Mouse (Mus musculus) neural tube, embryonic 12.5 days (tissue): ENCODE measurements around the gene Syce2. TPM values are rescaled to one million over a fixed set of nuclear protein-coding genes. Genes with fewer than 3 reads are reported as not detected.

ENCODE experiments used
- ATAC-seq: fragments of 200-750 bp; cut with Nextera tagmentation; 2 replicates; pipeline ENCODE4 v1.8.0; 2017; ENCODE audit warnings: low read depth, mild to moderate bottlenecking, moderate TSS enrichment, moderate library complexity; ENCODE audit not compliant: low FRiP score
- H3K27ac ChIP-seq: fragments of 300-500 bp; sonication (generic); 2 replicates; pipeline ENCODE4 v1.5.1; 2016
- H3K27me3 ChIP-seq: fragments of 300-500 bp; sonication (generic); replicated peaks from 2 replicates; pipeline ENCODE4 v1.6.1; 2016; ENCODE audit warnings: mild to moderate bottlenecking
- H3K36me3 ChIP-seq: fragments of 300-500 bp; sonication (generic); 2 replicates; pipeline ENCODE4 v1.6.1; 2016; ENCODE audit warnings: mild to moderate bottlenecking
- H3K4me1 ChIP-seq: fragments of 300-500 bp; sonication (generic); 2 replicates; pipeline ENCODE4 v1.6.1; 2016
- H3K4me2 ChIP-seq: fragments of 300-500 bp; sonication (generic); replicated peaks from 2 replicates; pipeline ENCODE4 v1.6.1; 2016; ENCODE audit warnings: mild to moderate bottlenecking
- H3K4me3 ChIP-seq: fragments of 300-500 bp; sonication (generic); 2 replicates; pipeline ENCODE4 v1.5.1; 2016
- H3K9ac ChIP-seq: fragments of 300-500 bp; sonication (generic); 2 replicates; pipeline ENCODE4 v1.6.1; 2016; ENCODE audit warnings: mild to moderate bottlenecking
- H3K9me3 ChIP-seq: fragments of 300-500 bp; sonication (generic); 2 replicates; pipeline ENCODE4 v1.6.1; 2016; ENCODE audit warnings: mild to moderate bottlenecking
- WGBS: fragments of 180-500 bp; shearing (Covaris S2); methylation state at CpG from one replicate; pipeline ENCODE4 v1.1.7; 2016; 5-methylcytosine and 5-hydroxymethylcytosine counted together
- polyA plus RNA-seq: library from polyadenylated mRNA; unstranded; fragments of >200 nt; fragmentation: Nextera tagmentation; extraction: Ambion mirVana; gene quantifications from 2 replicates; pipeline ENCODE4 v1.2.1, GENCODE M21; 2016

The Syce2 gene
- polyA plus RNA-seq, 1 experiment from 2014 or later, result 34.9 TPM

DNA sequence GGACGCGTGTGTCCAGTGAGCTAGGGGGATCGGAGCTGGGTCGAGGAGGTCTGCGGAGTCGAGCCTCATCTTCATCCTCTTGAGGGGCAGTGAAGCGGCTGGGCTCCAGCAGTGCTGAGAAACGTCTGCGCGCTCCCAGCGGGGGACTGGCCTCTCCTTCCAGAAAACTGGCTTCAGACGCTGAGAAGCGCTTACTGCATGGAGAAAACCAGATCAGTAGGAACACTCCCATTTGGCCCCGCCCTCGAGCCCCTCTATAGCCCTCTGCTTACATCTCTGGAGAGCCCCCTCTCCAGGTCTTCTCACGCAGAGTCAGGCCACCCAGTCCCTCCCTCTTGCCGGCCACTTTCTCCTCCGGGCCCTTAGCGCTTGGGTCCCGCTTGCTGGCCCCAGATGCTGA lies 45.9 kb downstream of the Syce2 start:
- Histone ChIP-seq H3K9ac (no peak overlapping the region), H3K9me3 (no peaks in the 10 kb centered on the region), H3K4me1 (peaks cover 6% of the 10 kb centered on the region), H3K27me3 (peaks cover 84% of the 10 kb centered on the region), H3K4me2 (no peak overlapping the region), H3K36me3 (peaks cover 77% of the 10 kb centered on the region), H3K4me3 (no peak overlapping the region), H3K27ac (no peak overlapping the region)
- 26% methylated on average over 20 of the region's 20 CpGs for WGBS
- no peak for ATAC-seq

DNA sequence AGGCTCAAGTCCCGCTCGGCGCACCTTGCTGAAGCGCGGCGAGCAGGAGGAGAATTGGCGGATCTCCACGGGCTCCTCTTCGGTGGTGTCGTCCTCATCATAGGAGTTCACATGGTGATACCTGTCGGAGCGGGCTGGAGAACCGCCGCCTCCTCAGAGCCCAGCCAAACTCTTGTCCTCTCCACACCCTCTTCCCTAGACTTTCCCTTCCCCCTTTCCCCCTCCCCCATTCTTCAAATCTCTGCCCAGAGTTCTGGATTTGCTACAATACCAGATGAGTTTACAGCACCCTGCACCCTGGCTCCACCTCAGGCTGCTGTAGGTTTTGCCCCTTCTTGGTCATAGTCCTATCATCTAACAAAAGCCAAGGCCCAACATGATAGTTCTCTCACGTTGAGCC lies 46.7 kb downstream of the Syce2 start:
- H3K9ac ChIP-seq, result no peak overlapping the region
- 95% methylated on average over 15 of the region's 15 CpGs for WGBS
- peaks cover 75% of the 10 kb centered on the region for H3K36me3 ChIP-seq
- H3K9me3 ChIP-seq, result no peaks in the 10 kb centered on the region
- H3K27me3 ChIP-seq, result peaks cover 75% of the 10 kb centered on the region
- no peak overlapping the region for H3K4me3 ChIP-seq
- no peak for ATAC-seq
- H3K4me2 ChIP-seq, result no peak overlapping the region
- no peaks in the 10 kb centered on the region for H3K4me1 ChIP-seq
- no peak overlapping the region for H3K27ac ChIP-seq

DNA sequence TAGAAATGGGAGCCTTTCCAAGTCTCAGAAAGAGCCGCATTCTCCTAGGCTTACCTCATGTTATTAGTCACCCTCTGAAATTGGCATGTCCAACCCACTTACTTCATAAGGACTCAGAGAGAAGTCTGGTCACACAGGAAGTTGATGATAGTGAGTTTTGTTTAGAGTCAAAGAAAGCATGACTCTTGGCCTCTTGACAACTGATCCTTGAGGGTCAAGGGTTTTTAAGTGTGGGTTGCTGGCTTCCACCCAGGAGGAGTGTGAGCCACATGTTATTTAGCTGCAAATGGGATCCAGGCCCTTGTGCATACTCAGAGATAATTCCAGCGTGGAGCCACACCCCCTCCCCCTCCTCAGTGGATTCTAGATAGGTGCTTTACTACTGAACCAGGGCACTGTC lies 49.7 kb downstream of the Syce2 start:
- no peak overlapping the region for H3K4me3 ChIP-seq
- H3K36me3 ChIP-seq, result peaks cover 61% of the 10 kb centered on the region
- no peak overlapping the region for H3K9ac ChIP-seq
- H3K27ac ChIP-seq, result no peak overlapping the region
- WGBS, result 92% methylated on average over 2 of the region's 2 CpGs
- H3K27me3 ChIP-seq, result peaks cover 51% of the 10 kb centered on the region
- no peaks in the 10 kb centered on the region for H3K4me1 ChIP-seq
- no peak for ATAC-seq
- H3K4me2 ChIP-seq, result no peak overlapping the region
- H3K9me3 ChIP-seq, result no peaks in the 10 kb centered on the region

DNA sequence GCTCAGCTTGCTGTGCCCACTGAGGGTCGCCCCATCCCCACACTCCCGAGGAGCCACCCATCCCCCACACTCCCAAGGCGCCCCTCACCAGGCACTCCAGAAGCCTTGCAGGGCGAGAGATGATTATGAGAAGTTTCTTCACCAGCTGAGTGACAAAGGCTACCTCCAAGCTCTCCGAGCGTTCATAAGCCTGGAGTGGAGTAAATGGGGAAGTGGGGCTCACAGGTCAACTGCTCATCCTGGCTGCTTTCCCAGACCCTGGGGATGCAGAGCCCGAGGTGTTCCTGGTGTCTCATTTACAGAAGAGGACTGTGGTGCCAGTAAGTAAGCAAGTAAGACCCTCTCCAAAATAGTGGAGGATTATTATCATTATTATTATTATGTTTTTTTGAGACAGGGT lies 53.6 kb downstream of the Syce2 start:
- 82% methylated on average over 7 of the region's 7 CpGs for WGBS
- Histone ChIP-seq H3K27me3 (peaks cover 51% of the 10 kb centered on the region), H3K4me3 (no peak overlapping the region)

DNA sequence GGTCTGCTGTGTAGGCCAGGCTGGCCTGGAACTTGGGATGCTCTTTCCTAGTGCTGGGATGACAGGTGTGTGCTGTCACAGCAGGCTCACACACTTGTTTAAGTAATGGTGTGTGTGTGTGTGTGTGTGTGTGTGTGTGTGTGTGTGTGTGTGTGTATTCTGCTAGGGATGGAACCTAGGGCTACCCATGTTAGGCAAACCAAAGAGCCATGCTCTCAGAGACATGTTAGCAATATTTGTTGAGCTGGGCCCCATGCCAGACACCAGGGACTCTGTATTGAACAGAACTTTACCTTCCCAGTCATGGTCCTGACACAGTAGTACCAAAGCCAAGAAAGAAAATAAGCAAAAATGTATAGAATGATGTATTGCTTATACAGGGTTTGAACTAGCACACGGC lies 55.6 kb downstream of the Syce2 start:
- 87% methylated on average over 1 of the region's 1 CpGs for WGBS
- H3K9me3 ChIP-seq, result no peaks in the 10 kb centered on the region
- ATAC-seq, result no peak
- H3K9ac ChIP-seq, result no peak overlapping the region
- no peak overlapping the region for H3K4me2 ChIP-seq
- peaks cover 53% of the 10 kb centered on the region for H3K27me3 ChIP-seq
- H3K4me3 ChIP-seq, result no peak overlapping the region
- H3K36me3 ChIP-seq, result peaks cover 39% of the 10 kb centered on the region
- no peak overlapping the region for H3K27ac ChIP-seq
- H3K4me1 ChIP-seq, result peaks cover 13% of the 10 kb centered on the region

More for the DNA sequence above, 53.6 kb downstream of the Syce2 start:
- Histone ChIP-seq H3K4me2 (no peak overlapping the region; the same call in 1 of the 2 replicates), H3K27ac (no peak overlapping the region), H3K9ac (no peak overlapping the region), H3K4me1 (peaks cover 13% of the 10 kb centered on the region), H3K9me3 (no peaks in the 10 kb centered on the region), H3K36me3 (peaks cover 52% of the 10 kb centered on the region)
- ATAC-seq, result no peak

DNA sequence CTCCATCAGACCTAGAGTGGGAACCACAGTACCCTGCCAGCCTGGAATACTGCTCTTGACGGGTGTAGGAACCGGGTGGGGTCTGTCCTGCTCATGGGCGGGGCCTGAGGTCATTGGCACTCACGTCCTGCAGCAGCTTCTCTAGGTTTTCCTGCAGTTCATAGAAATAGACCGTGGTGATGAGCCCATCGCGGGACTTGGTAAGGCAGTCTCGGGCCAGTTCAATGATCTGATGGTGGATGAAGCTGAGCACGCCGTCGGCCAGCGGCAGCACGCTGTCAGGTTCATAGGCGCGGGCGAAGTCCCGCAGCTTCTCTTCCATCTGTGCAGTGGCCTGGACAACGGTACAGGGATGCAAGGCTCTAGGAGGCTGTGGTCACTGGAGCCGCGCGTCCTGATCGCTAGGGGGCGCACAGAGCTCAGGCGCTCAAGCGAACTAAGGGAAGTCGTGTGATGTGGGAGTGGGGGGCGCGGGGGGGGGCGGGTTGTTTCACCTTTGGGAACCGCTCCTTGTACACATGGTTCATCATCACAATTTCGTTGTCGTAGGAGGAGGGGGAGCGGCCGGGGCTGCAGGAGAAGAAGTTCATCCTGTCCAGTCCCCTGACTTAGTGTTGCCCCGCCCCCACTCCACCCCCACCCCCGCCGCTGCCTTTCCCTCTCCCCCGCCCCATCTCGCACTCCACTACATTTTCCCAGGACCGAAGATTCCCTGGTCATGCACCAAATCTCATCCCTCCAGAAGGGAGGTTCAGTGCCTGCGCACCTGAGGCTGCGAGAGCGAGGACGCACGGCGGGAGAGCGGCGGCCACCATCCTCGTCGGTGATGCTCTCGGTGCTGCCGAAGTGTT lies 56.8 kb downstream of the Syce2 start:
- peak overlapping the region; percentile 6; the same call in 1 of the 2 replicates for H3K9ac ChIP-seq

GRCm38 (mm10) chr8:84930582-84930981 lies 58.7 kb downstream of the Syce2 start:
- no peak overlapping the region for H3K4me2 ChIP-seq
- H3K27ac ChIP-seq, result no peak overlapping the region
- H3K9me3 ChIP-seq, result no peaks in the 10 kb centered on the region
- H3K9ac ChIP-seq, result 0 out of 2 replicates have a peak overlapping the region, but pooled peaks have one; percentile 21
- no peak overlapping the region for H3K4me3 ChIP-seq
- H3K27me3 ChIP-seq, result peaks cover 66% of the 10 kb centered on the region
- WGBS, result 90% methylated on average over 13 of the region's 13 CpGs
- peaks cover 25% of the 10 kb centered on the region for H3K36me3 ChIP-seq
- ATAC-seq, result no peak
- H3K4me1 ChIP-seq, result peaks cover 33% of the 10 kb centered on the region

More for the DNA sequence above, 56.8 kb downstream of the Syce2 start:
- WGBS, result 4% methylated on average over 50 of the region's 52 CpGs
- ATAC-seq, result peak; percentile 80
- Histone ChIP-seq H3K27me3 (peaks cover 54% of the 10 kb centered on the region), H3K36me3 (peaks cover 36% of the 10 kb centered on the region), H3K27ac (no peak overlapping the region), H3K4me1 (peaks cover 14% of the 10 kb centered on the region), H3K9me3 (no peaks in the 10 kb centered on the region), H3K4me2 (peak overlapping the region; percentile 67), H3K4me3 (peak overlapping the region; percentile 29)

DNA sequence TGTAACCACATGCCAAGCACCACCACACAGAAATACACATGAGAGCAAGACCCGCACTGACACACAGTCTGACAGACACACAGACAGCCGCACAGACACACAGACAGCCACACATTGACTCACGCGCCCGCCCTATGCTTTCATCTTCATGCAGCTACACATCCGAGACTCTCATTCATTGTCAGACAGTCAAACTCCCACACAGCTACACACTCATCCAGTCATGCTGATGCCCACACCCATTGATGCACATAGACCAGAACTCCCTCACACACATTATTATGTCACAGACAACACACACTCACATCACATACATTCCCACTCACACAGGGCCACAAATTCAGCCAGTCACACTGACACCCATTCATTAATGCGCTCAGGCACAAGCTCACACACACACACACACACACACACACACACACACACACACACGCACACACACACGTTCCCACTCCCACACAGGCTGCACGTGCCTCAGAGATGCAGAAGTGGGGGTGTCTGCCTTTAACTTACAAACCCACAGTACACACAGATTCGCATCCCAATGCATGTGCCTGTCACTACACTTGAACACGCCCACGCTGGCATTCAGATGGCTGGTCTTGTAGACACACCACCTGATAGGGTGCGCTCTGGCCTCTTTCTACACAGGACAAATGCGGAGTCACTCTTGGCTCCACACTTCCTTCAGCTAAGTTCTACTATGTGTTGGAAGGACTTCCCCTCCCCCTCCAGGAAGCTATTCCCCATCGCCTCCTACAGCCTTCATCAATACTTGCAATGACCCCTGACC lies 62.1 kb downstream of the Syce2 start:
- peaks cover 65% of the 10 kb centered on the region for H3K27me3 ChIP-seq
- ATAC-seq, result no peak
- peaks cover 39% of the 10 kb centered on the region for H3K4me1 ChIP-seq
- H3K4me2 ChIP-seq, result peak overlapping the region; percentile 80
- peaks cover 7% of the 10 kb centered on the region for H3K36me3 ChIP-seq
- H3K4me3 ChIP-seq, result peak overlapping the region; percentile 69; the same call in 1 of the 2 replicates
- 80% methylated on average over 16 of the region's 16 CpGs for WGBS
- no peak overlapping the region for H3K9ac ChIP-seq
- H3K9me3 ChIP-seq, result no peaks in the 10 kb centered on the region
- no peak overlapping the region for H3K27ac ChIP-seq

DNA sequence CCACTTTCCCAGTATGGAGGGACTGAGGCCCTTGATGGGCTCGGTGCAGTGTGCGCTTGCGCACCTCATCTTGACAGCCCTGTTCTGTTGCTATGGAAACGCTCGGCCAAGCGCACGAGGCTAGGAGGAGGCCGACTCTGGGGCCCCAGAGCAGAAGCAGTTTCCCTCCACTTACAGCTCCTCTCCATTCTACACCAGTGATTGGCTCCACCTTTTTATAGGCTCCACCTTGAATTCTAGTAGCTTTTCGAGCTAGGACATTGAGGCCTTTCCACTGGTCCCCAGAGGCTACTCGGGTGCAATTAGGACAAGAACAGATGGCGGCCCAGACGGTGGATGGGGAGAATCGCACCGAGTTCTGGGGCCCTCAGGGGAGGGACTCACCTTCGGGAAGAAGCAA lies 62.9 kb downstream of the Syce2 start:
- peaks cover 59% of the 10 kb centered on the region for H3K27me3 ChIP-seq
- H3K4me1 ChIP-seq, result peaks cover 33% of the 10 kb centered on the region
- WGBS, result 1% methylated on average over 15 of the region's 15 CpGs
- 0 out of 2 replicates have a peak overlapping the region, but pooled peaks have one; percentile 38 for H3K9ac ChIP-seq
- H3K36me3 ChIP-seq, result peaks cover 7% of the 10 kb centered on the region
- no peak overlapping the region for H3K27ac ChIP-seq
- ATAC-seq, result peak; percentile 75
- H3K9me3 ChIP-seq, result no peaks in the 10 kb centered on the region
- peak overlapping the region; percentile 80 for H3K4me2 ChIP-seq
- H3K4me3 ChIP-seq, result peak overlapping the region; percentile 69

DNA sequence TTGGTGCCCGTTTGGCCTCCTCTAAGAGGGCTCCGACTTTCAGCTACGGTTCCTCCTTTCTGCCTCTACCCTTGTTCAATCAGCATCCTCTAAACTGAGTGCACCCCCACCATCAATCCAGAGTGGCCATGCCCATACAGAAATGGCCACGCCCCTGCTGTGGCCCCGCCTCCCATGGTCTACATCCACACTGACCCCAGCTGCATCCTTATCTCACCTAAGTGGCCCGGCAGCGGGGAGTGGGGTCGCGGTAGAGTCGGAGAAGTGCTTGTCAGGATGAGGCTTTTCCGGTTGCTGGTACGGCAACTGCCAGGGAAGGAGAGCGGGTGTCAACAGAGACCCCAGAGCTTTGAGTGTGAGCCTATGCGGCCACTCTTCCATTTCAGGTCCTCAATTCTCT lies 63.6 kb downstream of the Syce2 start:
- no peaks in the 10 kb centered on the region for H3K9me3 ChIP-seq
- peak overlapping the region; percentile 80 for H3K4me2 ChIP-seq
- H3K36me3 ChIP-seq, result peaks cover 4% of the 10 kb centered on the region
- peak; percentile 10; the same call in 1 of the 2 replicates for ATAC-seq
- 6% methylated on average over 14 of the region's 14 CpGs for WGBS
- H3K27ac ChIP-seq, result no peak overlapping the region
- H3K4me3 ChIP-seq, result peak overlapping the region; percentile 69
- peaks cover 33% of the 10 kb centered on the region for H3K4me1 ChIP-seq
- H3K9ac ChIP-seq, result peak overlapping the region; percentile 38; the same call in 1 of the 2 replicates
- H3K27me3 ChIP-seq, result peaks cover 53% of the 10 kb centered on the region

- no peaks in the 10 kb centered on the region for H3K36me3 ChIP-seq
- H3K9me3 ChIP-seq, result no peaks in the 10 kb centered on the region
- H3K4me1 ChIP-seq, result peaks cover 33% of the 10 kb centered on the region
- H3K4me2 ChIP-seq, result peak overlapping the region; percentile 80
- peak overlapping the region; percentile 88 for H3K9ac ChIP-seq
- H3K27ac ChIP-seq, result peak overlapping the region; percentile 75
- peak; percentile 48 for ATAC-seq
- 19% methylated on average over 23 of the region's 23 CpGs for WGBS
- peaks cover 47% of the 10 kb centered on the region for H3K27me3 ChIP-seq
- H3K4me3 ChIP-seq, result peak overlapping the region; percentile 69
Observed at GRCm38 (mm10) chr8:84936041-84936961, 64.4 kb downstream of the Syce2 start.
